Mouse (Mus musculus): Measurements from ENCODE around the gene 2010003K11Rik.

GRCm38 (mm10) chr19:4452525-4452924 is 45.9 kb downstream of the 2010003K11Rik start:
- TF ChIP-seq POLR2A (IDR thresholded peaks at IDR 0.05; ENCODE audit: insufficient read depth, low read depth, low read length) (no peak), CTCF (IDR thresholded peaks at IDR 0.05; ENCODE audit: insufficient read depth, low read depth, low read length) (no peak)
